ENCODE assay signal across 19 mouse cellular contexts in the genomic region with DNA sequence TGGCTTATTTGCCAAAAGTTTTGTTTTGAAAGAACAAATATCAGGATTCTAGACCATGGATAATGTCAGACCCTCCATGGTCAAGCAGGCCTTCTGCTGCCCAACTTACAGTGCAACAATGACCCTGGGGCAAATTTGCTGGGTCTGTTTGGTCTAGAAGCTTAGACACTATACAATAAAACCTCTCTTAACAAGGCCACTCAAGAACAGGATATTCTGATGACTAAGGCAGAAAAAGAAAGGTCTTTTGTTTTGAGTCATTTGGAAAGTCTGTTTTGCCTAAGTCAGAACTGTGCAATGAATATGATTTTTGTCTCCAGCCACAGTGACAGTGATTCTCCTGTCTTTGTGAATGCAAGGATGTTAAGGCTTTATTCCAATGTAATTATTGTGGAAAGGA.
"Had no signal": no experiment of that assay in that cellular context is flagged by ENCODE, and none has a peak within 500 bp of the region (broad histone marks: within the 10 kb centered on the region; RNA-seq: fewer than 3 reads in every experiment).

No protein-coding gene starts in this region.

- DNase-seq: liver, postnatal 0 days; lung, adult 2 months; lung, postnatal 14 days; lung, postnatal 36 days; retina, postnatal 1 day; right cerebral cortex, postnatal 14 days; thymus, adult 2 months; thymus, postnatal 25 days; thymus, postnatal 4 days had no signal

- H3K4me3 ChIP-seq: lung, embryonic 15.5 days; megakaryocyte, embryonic 14.5 days; midbrain, embryonic 13.5 days; midbrain, embryonic 15.5 days; neural tube, embryonic 13.5 days; neural tube, embryonic 15.5 days; stomach, embryonic 15.5 days had no signal

- H3K9ac ChIP-seq: liver, postnatal 0 days; lung, embryonic 15.5 days; midbrain, embryonic 13.5 days; midbrain, embryonic 15.5 days; neural tube, embryonic 13.5 days; neural tube, embryonic 15.5 days; stomach, embryonic 15.5 days had no signal

- H3K4me1 ChIP-seq: lung, embryonic 15.5 days; midbrain, embryonic 13.5 days; midbrain, embryonic 15.5 days; neural tube, embryonic 13.5 days; stomach, embryonic 15.5 days had no signal

- H3K27me3 ChIP-seq: lung, embryonic 15.5 days; megakaryocyte, embryonic 14.5 days; midbrain, embryonic 13.5 days; midbrain, embryonic 15.5 days; neural tube, embryonic 13.5 days; neural tube, embryonic 15.5 days; stomach, embryonic 15.5 days had no signal

- H3K27ac ChIP-seq: lung, embryonic 15.5 days; macrophage; midbrain, embryonic 13.5 days; midbrain, embryonic 15.5 days; neural tube, embryonic 13.5 days; neural tube, embryonic 15.5 days; stomach, embryonic 15.5 days; stomach, postnatal 0 days had no signal

- H3K9me3 ChIP-seq: lung, embryonic 15.5 days; midbrain, embryonic 13.5 days; neural tube, embryonic 13.5 days; neural tube, embryonic 15.5 days; stomach, embryonic 15.5 days had no signal

- H3K4me2 ChIP-seq: lung, embryonic 15.5 days; midbrain, embryonic 11.5 days; midbrain, embryonic 13.5 days; midbrain, embryonic 15.5 days; neural tube, embryonic 13.5 days; neural tube, embryonic 15.5 days; stomach, embryonic 15.5 days had no signal

- H3K36me3 ChIP-seq: lung, embryonic 15.5 days; midbrain, embryonic 13.5 days; midbrain, embryonic 15.5 days; neural tube, embryonic 13.5 days; neural tube, embryonic 15.5 days; stomach, embryonic 15.5 days had no signal
